Mouse (Mus musculus): ENCODE results near the gene Ccdc84. TPM values are rescaled to one million over a fixed set of nuclear protein-coding genes. Genes with fewer than 3 reads are reported as not detected.

The Ccdc84 gene
- polyA plus RNA-seq (2012; fragmentation: generic; extraction: Trizol): 15.6 TPM

GRCm38 (mm10) chr9:44418519-44419385 lies at the start of gene Ccdc84:
Gene Ccdc84 (minus strand): TSS chr9:44418569.
- Histone ChIP-seq H3K36me3 (ENCODE audit: control insufficient read depth, insufficient read depth) (peaks cover 7% of the 10 kb centered on the region), H3K4me2 (ENCODE audit: low read depth) (peak within 1 kb of the TSS; percentile 89), H3K27me3 (ENCODE audit: control insufficient read depth, insufficient read depth, insufficient read length) (no peaks in the 10 kb centered on the region)

GRCm38 (mm10) chr9:44461950-44462349 lies 43.6 kb upstream of the Ccdc84 start:
- TF ChIP-seq MYOD1 (IDR thresholded peaks at IDR 0.05; ENCODE audit: control insufficient read depth in 1 of 3, insufficient read length in 2 of 3, low read depth in 2 of 3) (no peak), USF1 (IDR thresholded peaks at IDR 0.05; ENCODE audit: low read depth) (peak; percentile 26)
- Histone ChIP-seq H3K79me2 (ENCODE audit: control insufficient read depth, insufficient read depth) (no peaks in the 10 kb centered on the region), H3K4me2 (ENCODE audit: low read depth) (no peak overlapping the region), H3ac (ENCODE audit: control insufficient read depth, insufficient read length) (no peak overlapping the region), H3K36me3 (ENCODE audit: control insufficient read depth, insufficient read depth) (no peaks in the 10 kb centered on the region), H3K4me3 (no peak overlapping the region), H3K27me3 (ENCODE audit: control insufficient read depth, insufficient read depth, insufficient read length) (peaks cover 53% of the 10 kb centered on the region)

More at GRCm38 (mm10) chr9:44418519-44419385, at the start of gene Ccdc84:
- Histone ChIP-seq H3ac (ENCODE audit: control insufficient read depth, insufficient read length) (peak within 1 kb of the TSS; percentile 21), H3K79me2 (ENCODE audit: control insufficient read depth, insufficient read depth) (peaks cover 7% of the 10 kb centered on the region), H3K4me3 (peak within 1 kb of the TSS; percentile 83)
- TF ChIP-seq TCF12 (IDR thresholded peaks at IDR 0.05; ENCODE audit: insufficient read depth, poor library complexity, severe bottlenecking) (no peak), POLR2AphosphoS2 (IDR thresholded peaks at IDR 0.05; ENCODE audit: insufficient read length, low read depth) (no peak)

- no peaks in the 10 kb centered on the region for H3K79me2 ChIP-seq (ENCODE audit: control insufficient read depth, insufficient read depth)
- H3ac ChIP-seq (ENCODE audit: control insufficient read depth, insufficient read length): no peak overlapping the region
- no peak overlapping the region for H3K4me2 ChIP-seq (ENCODE audit: low read depth)
- H3K36me3 ChIP-seq (ENCODE audit: control insufficient read depth, insufficient read depth): no peaks in the 10 kb centered on the region
- TF ChIP-seq POLR2A (IDR thresholded peaks at IDR 0.05; ENCODE audit: insufficient read length, low read depth) (no peak), TCF12 (IDR thresholded peaks at IDR 0.05; ENCODE audit: insufficient read depth, poor library complexity, severe bottlenecking) (no peak), TCF3 (IDR thresholded peaks at IDR 0.05; ENCODE audit: insufficient read length, low read depth) (no peak), MYOG (IDR thresholded peaks at IDR 0.05; ENCODE audit: control insufficient read depth in 1 of 3, insufficient read depth in 1 of 3, insufficient read length in 2 of 3, low read depth in 2 of 3) (no peak), MAX (IDR thresholded peaks at IDR 0.05; ENCODE audit: low read depth) (no peak), USF1 (IDR thresholded peaks at IDR 0.05; ENCODE audit: low read depth) (no peak), CEBPB (IDR thresholded peaks at IDR 0.05; ENCODE audit: insufficient read depth, poor library complexity, severe bottlenecking) (no peak), MYOD1 (IDR thresholded peaks at IDR 0.05; ENCODE audit: control insufficient read depth in 1 of 3, insufficient read length in 2 of 3, low read depth in 2 of 3) (no peak)
- no peak overlapping the region for H3K4me3 ChIP-seq
- H3K27me3 ChIP-seq (ENCODE audit: control insufficient read depth, insufficient read depth, insufficient read length): peaks cover 46% of the 10 kb centered on the region
Measured at GRCm38 (mm10) chr9:44457035-44457742, 38.8 kb upstream of the Ccdc84 start.

GRCm38 (mm10) chr9:44454891-44455220 lies 36.5 kb upstream of the Ccdc84 start, which contains the start of gene Upk2:
Gene Upk2 (minus strand): TSS chr9:44454976.
- Histone ChIP-seq H3K27me3 (ENCODE audit: control insufficient read depth, insufficient read depth, insufficient read length) (peaks cover 32% of the 10 kb centered on the region), H3K4me3 (no peak within 1 kb of the TSS), H3K4me2 (ENCODE audit: low read depth) (no peak within 1 kb of the TSS), H3K79me2 (ENCODE audit: control insufficient read depth, insufficient read depth) (no peaks in the 10 kb centered on the region), H3ac (ENCODE audit: control insufficient read depth, insufficient read length) (no peak within 1 kb of the TSS), H3K36me3 (ENCODE audit: control insufficient read depth, insufficient read depth) (no peaks in the 10 kb centered on the region)
- TF ChIP-seq CEBPB (IDR thresholded peaks at IDR 0.05; ENCODE audit: insufficient read depth, poor library complexity, severe bottlenecking): no peak
- no peak for TF ChIP-seq E2F4 (IDR thresholded peaks at IDR 0.05; ENCODE audit: insufficient read depth)
- no peak for TF ChIP-seq SRF (IDR thresholded peaks at IDR 0.05; ENCODE audit: control insufficient read depth, insufficient read length, low read depth)
- TF ChIP-seq REST (IDR thresholded peaks at IDR 0.05; ENCODE audit: insufficient read depth, insufficient read length): no peak

- Histone ChIP-seq H3K4me3 (no peak overlapping the region), H3K36me3 (ENCODE audit: control insufficient read depth, insufficient read depth) (no peaks in the 10 kb centered on the region), H3K27me3 (ENCODE audit: control insufficient read depth, insufficient read depth, insufficient read length) (peaks cover 32% of the 10 kb centered on the region), H3K4me2 (ENCODE audit: low read depth) (no peak overlapping the region), H3ac (ENCODE audit: control insufficient read depth, insufficient read length) (no peak overlapping the region), H3K79me2 (ENCODE audit: control insufficient read depth, insufficient read depth) (no peaks in the 10 kb centered on the region)
- no peak for TF ChIP-seq E2F4 (IDR thresholded peaks at IDR 0.05; ENCODE audit: insufficient read depth)
- no peak for TF ChIP-seq POLR2AphosphoS2 (IDR thresholded peaks at IDR 0.05; ENCODE audit: insufficient read length, low read depth)
- TF ChIP-seq POLR2A (IDR thresholded peaks at IDR 0.05; ENCODE audit: insufficient read length, low read depth): no peak
- no peak for TF ChIP-seq CEBPB (IDR thresholded peaks at IDR 0.05; ENCODE audit: insufficient read depth, poor library complexity, severe bottlenecking)
- TF ChIP-seq SRF (IDR thresholded peaks at IDR 0.05; ENCODE audit: control insufficient read depth, insufficient read length, low read depth): no peak
- TF ChIP-seq USF1 (IDR thresholded peaks at IDR 0.05; ENCODE audit: low read depth): no peak
- no peak for TF ChIP-seq TCF12 (IDR thresholded peaks at IDR 0.05; ENCODE audit: insufficient read depth, poor library complexity, severe bottlenecking)
- no peak for TF ChIP-seq REST (IDR thresholded peaks at IDR 0.05; ENCODE audit: insufficient read depth, insufficient read length)
- TF ChIP-seq TCF3 (IDR thresholded peaks at IDR 0.05; ENCODE audit: insufficient read length, low read depth): no peak
Measured at GRCm38 (mm10) chr9:44454132-44454890, 35.9 kb upstream of the Ccdc84 start.
